Mouse (Mus musculus) myocyte (in vitro differentiated cells): ENCODE measurements around the gene Msrb2.

Experiments
- POLR2A ChIP-seq: IDR thresholded peaks from one replicate; pipeline ENCODE4 v1.6.1; 2011; ENCODE audit warnings: low read depth, mild to moderate bottlenecking, control low read depth, moderate library complexity; ENCODE audit not compliant: insufficient read length
- POLR2AphosphoS2 ChIP-seq: IDR thresholded peaks from one replicate; pipeline ENCODE4 v1.6.1; 2011; ENCODE audit warnings: low read depth, control low read depth; ENCODE audit not compliant: insufficient read length
- SRF ChIP-seq: IDR thresholded peaks from one replicate; pipeline ENCODE4 v1.6.1; 2011; ENCODE audit warnings: low read depth; ENCODE audit not compliant: control insufficient read depth, insufficient read length
- TCF3 ChIP-seq: IDR thresholded peaks from one replicate; pipeline ENCODE4 v1.6.1; 2011; ENCODE audit warnings: low read depth, control low read depth; ENCODE audit not compliant: insufficient read length

- TF ChIP-seq SRF (no peak), TCF3 (no peak), POLR2AphosphoS2 (no peak), POLR2A (no peak)
These were observed 51.0 kb downstream of the Msrb2 start for GRCm38 (mm10) chr2:19422226-19422625.
